Mouse (Mus musculus) brain, embryonic 14.5 days (tissue): ENCODE results near the gene Ets1.

Experiments used
- CTCF ChIP-seq: fragments of 200-500 bp; IDR thresholded peaks from 2 replicates; pipeline ENCODE4 v1.5.1; 2012; ENCODE audit warnings: inconsistent platforms, mild to moderate bottlenecking, moderate library complexity, borderline replicate concordance; ENCODE audit not compliant: insufficient read depth, insufficient read length; ENCODE audit errors: extremely low read depth
- POLR2A ChIP-seq: fragments of 200-500 bp; IDR thresholded peaks from 2 replicates; pipeline ENCODE4 v1.6.1; 2012; ENCODE audit warnings: mild to moderate bottlenecking, inconsistent platforms, borderline replicate concordance; ENCODE audit not compliant: poor library complexity, insufficient read depth, insufficient read length, severe bottlenecking; ENCODE audit errors: extremely low read depth

GRCm38 (mm10) chr9:32787615-32788014 is 151.6 kb downstream of the Ets1 start:
- TF ChIP-seq CTCF (no peak), POLR2A (no peak)
